Comparison of ENCODE assay signal across 7 mouse cellular contexts in genomic region chr17:47508012-47508608, GRCm38 (mm10). TPM values are rescaled to one million over a fixed set of nuclear protein-coding genes. Genes with fewer than 3 reads are reported as not detected.
DNase-seq lines count a peak whose midpoint lies in the region; ATAC-seq and TF ChIP-seq lines count a peak whose summit lies in the region.

No protein-coding gene starts in this region.

- H3K4me1 ChIP-seq in MEL (ENCODE audit: control insufficient read depth in 1 of 2, insufficient read depth in 2 of 2, low read length in 2 of 2): peaks cover 8 to 50% of the 10 kb centered on the region in 2 experiments; a peak in 3 of 4 replicates

- peak in 1 of 2 experiments; percentile 51; a peak in 2 of 4 replicates for TF ChIP-seq POLR2A in MEL (IDR thresholded peaks at IDR 0.05; ENCODE audit: control insufficient read depth in 1 of 2, insufficient read depth in 1 of 2, low read depth in 1 of 2, low read length in 2 of 2, poor library complexity in 1 of 2)

- DNase-seq in MEL (ENCODE audit: low read depth, low spot score): peak; percentile 99
- DNase-seq in adrenal gland, postnatal 4 days (ENCODE audit: low spot score in 2 of 2): peak; percentile 67 to 84
- DNase-seq in gastrocnemius, adult 2 months: peak; percentile 93
- peak; percentile 99 for DNase-seq in induced T-regulatory cell, adult 2 months (ENCODE audit: low read depth)
- peak; percentile 72 to 88 for DNase-seq in left cerebral cortex, adult 8-10 months (ENCODE audit: low spot score in 2 of 2)
- DNase-seq in splenic B cell, adult 2 months (ENCODE audit: low read depth, low spot score): peak; percentile 96

- peaks cover 0 to 21% of the 10 kb centered on the region in 2 experiments; a peak in 2 of 4 replicates for H3K36me3 ChIP-seq in MEL (ENCODE audit: control insufficient read depth in 1 of 2, insufficient read depth in 2 of 2, low read length in 2 of 2)
- H3K36me3 ChIP-seq in splenic B cell, adult 2 months (ENCODE audit: control insufficient read depth, insufficient read depth, low read length, poor library complexity, severe bottlenecking): no peaks in the 10 kb centered on the region

- no peaks in the 10 kb centered on the region for H3K27me3 ChIP-seq in MEL (ENCODE audit: control insufficient read depth in 1 of 2, insufficient read depth in 2 of 2, low read length in 2 of 2)
- H3K27me3 ChIP-seq in splenic B cell, adult 2 months (ENCODE audit: control insufficient read depth, insufficient read depth, low read length, poor library complexity, severe bottlenecking): no peaks in the 10 kb centered on the region

- ATAC-seq in megakaryocyte, adult 5-6 weeks (ENCODE audit: poor library complexity, severe bottlenecking): peak; percentile 65

- H3K4me3 ChIP-seq in MEL (ENCODE audit: control insufficient read depth in 1 of 2, insufficient read depth in 1 of 2, low read depth in 2 of 2, low read length in 2 of 2): peak overlapping the region; percentile 58 to 69
- H3K4me3 ChIP-seq in gastrocnemius, adult 2 months: peak overlapping the region; percentile 67

- no peak for TF ChIP-seq CTCF in MEL (IDR thresholded peaks at IDR 0.05 in 2 of 3, conservative IDR thresholded peaks at IDR 0.05 in 1 of 3; ENCODE audit: control insufficient read depth in 1 of 3, insufficient read depth in 1 of 3, low read depth in 2 of 3, low read length in 3 of 3, poor library complexity in 1 of 3, severe bottlenecking in 1 of 3)
- no peak for TF ChIP-seq CTCF in gastrocnemius, adult 2 months (IDR thresholded peaks at IDR 0.05)

- peak in 1 of 2 experiments; percentile 73; a peak in 3 of 4 replicates for TF ChIP-seq EP300 in MEL (IDR thresholded peaks at IDR 0.05; ENCODE audit: low read depth in 1 of 2, low read length in 2 of 2)

- TF ChIP-seq RAD21 in MEL (IDR thresholded peaks at IDR 0.05; ENCODE audit: low read depth, low read length): no peak

- H3K27ac ChIP-seq in MEL (ENCODE audit: control insufficient read depth, low read depth, low read length): peak overlapping the region; percentile 99
- H3K27ac ChIP-seq in gastrocnemius, adult 2 months: peak overlapping the region; percentile 91

- intact Hi-C loops in gastrocnemius, adult 2 months (cut with DNase I): loop anchor here (5.0 kb wide), 1 partner anchor 184 kb away; the partner anchor contains the start of genes Gm21981 and Prickle4

- H3K9ac ChIP-seq in MEL (ENCODE audit: control insufficient read depth, low read depth, low read length, poor library complexity, severe bottlenecking): peak overlapping the region; percentile 74

- H3K9me3 ChIP-seq in MEL (replicated peaks; ENCODE audit: insufficient read depth, low read length): no peaks in the 10 kb centered on the region

- H3K79me2 ChIP-seq in MEL (ENCODE audit: control insufficient read depth, insufficient read depth, low read length, poor library complexity): no peaks in the 10 kb centered on the region; the same call in 1 of the 2 replicates

TF ChIP-seq in MEL, 35 proteins besides CTCF, POLR2A, EP300 and RAD21:
- TF ChIP-seq HCFC1 (IDR thresholded peaks at IDR 0.05; ENCODE audit: low read depth, low read length) (peak; percentile 70), RCOR1 (IDR thresholded peaks at IDR 0.05; ENCODE audit: low read depth, low read length) (0 out of 2 replicates have a peak, but pooled peaks have one; percentile 21), MAFK (IDR thresholded peaks at IDR 0.05; ENCODE audit: borderline replicate concordance, low read depth, low read length) (no peak), MXI1 (IDR thresholded peaks at IDR 0.05; ENCODE audit: low read depth, low read length) (peak; percentile 93), MAX (IDR thresholded peaks at IDR 0.05; ENCODE audit: low read length) (peak; percentile 75), ZKSCAN1 (IDR thresholded peaks at IDR 0.05; ENCODE audit: low read depth, low read length) (no peak; the same call in none of the 2 replicates), UBTF (IDR thresholded peaks at IDR 0.05; ENCODE audit: borderline replicate concordance, insufficient read depth, low read depth, low read length) (no peak), TAL1 (IDR thresholded peaks at IDR 0.05; ENCODE audit: low read length) (no peak), JUND (IDR thresholded peaks at IDR 0.05; ENCODE audit: low read depth, low read length) (no peak), POLR2AphosphoS5 (IDR thresholded peaks at IDR 0.05; ENCODE audit: borderline replicate concordance, low read depth, low read length) (no peak), SIN3A (IDR thresholded peaks at IDR 0.05; ENCODE audit: low read length) (peak; percentile 98), MYB (IDR thresholded peaks at IDR 0.05; ENCODE audit: low read depth, low read length) (no peak), POLR2AphosphoS2 (IDR thresholded peaks at IDR 0.05; ENCODE audit: low read length) (no peak), NELFE (IDR thresholded peaks at IDR 0.05; ENCODE audit: low read depth, low read length) (no peak; the same call in 1 of the 2 replicates), E2F4 (IDR thresholded peaks at IDR 0.05; ENCODE audit: borderline replicate concordance, low read depth, low read length) (no peak), KAT2A (conservative IDR thresholded peaks at IDR 0.05; ENCODE audit: low read depth, low read length) (no peak), TBP (IDR thresholded peaks at IDR 0.05; ENCODE audit: low read depth, low read length) (peak; percentile 71), ELF1 (IDR thresholded peaks at IDR 0.05; ENCODE audit: low read depth, low read length) (peak; percentile 7; the same call in 1 of the 2 replicates), NRF1 (IDR thresholded peaks at IDR 0.05; ENCODE audit: insufficient read depth, low read depth, low read length, poor library complexity, severe bottlenecking) (peak; percentile 90), GATA1 (IDR thresholded peaks at IDR 0.05; ENCODE audit: low read depth, low read length) (0 out of 2 replicates have a peak, but pooled peaks have one; percentile 31), ZMIZ1 (IDR thresholded peaks at IDR 0.05; ENCODE audit: low read depth, low read length) (no peak), USF2 (IDR thresholded peaks at IDR 0.05; ENCODE audit: borderline replicate concordance in 1 of 2, insufficient read depth in 1 of 2, low read depth in 1 of 2, low read length in 2 of 2) (peak in 1 of 2 experiments; percentile 61; a peak in 2 of 4 replicates), TCF12 (IDR thresholded peaks at IDR 0.05; ENCODE audit: low read depth, low read length) (peak; percentile 10; the same call in 1 of the 2 replicates), SMC3 (IDR thresholded peaks at IDR 0.05; ENCODE audit: low read depth, low read length) (no peak), USF1 (IDR thresholded peaks at IDR 0.05; ENCODE audit: low read depth, low read length) (peak; percentile 93), BHLHE40 (IDR thresholded peaks at IDR 0.05; ENCODE audit: borderline replicate concordance, low read depth, low read length) (no peak), ZC3H11A (IDR thresholded peaks at IDR 0.05; ENCODE audit: low read depth, low read length) (no peak), MAZ (IDR thresholded peaks at IDR 0.05; ENCODE audit: low read depth, low read length) (peak; percentile 81; the same call in 1 of the 2 replicates), ETS1 (IDR thresholded peaks at IDR 0.05; ENCODE audit: low read depth, low read length) (peak; percentile 96), CHD2 (IDR thresholded peaks at IDR 0.05; ENCODE audit: low read length) (no peak), MYC (IDR thresholded peaks at IDR 0.05; ENCODE audit: low read depth, low read length) (peak; percentile 42; the same call in 1 of the 2 replicates)

RNA-seq across cellular contexts. Expression of gene Ccnd3, which starts 3.3 kb away (rescaled TPM):
- 143 TPM in 2 replicates for total RNA-seq in MEL (2012; rRNA removed)
- 100 to 1,000 TPM in 1 of 2 experiments, not detected in 1; 568 TPM for polyA plus RNA-seq in MEL (2012; ENCODE audit: insufficient read depth in 1 of 2, insufficient read length in 2 of 2, low read depth in 1 of 2, low replicate concordance in 2 of 2, missing spikeins in 1 of 2)
- 100 to 1,000 TPM; 198 to 200 TPM for total RNA-seq in adrenal gland, postnatal 4 days (2021)
- 10 to 100 TPM; 18.7 to 25.8 TPM for total RNA-seq in gastrocnemius, adult 2 months (2021)
- total RNA-seq in left cerebral cortex, adult 8-10 months (2022): 10 to 100 TPM; 28.2 to 33.4 (median 30.8) TPM
- total RNA-seq in megakaryocyte, adult 5-6 weeks (2015): 315 and 324 TPM in 2 replicates
- 155 and 184 TPM in 2 replicates for total RNA-seq in megakaryocyte, adult 5-6 weeks (2017)

RNA-seq across cellular contexts. Expression of gene Taf8, which starts 6.0 kb away (rescaled TPM):
- total RNA-seq in MEL (2012; rRNA removed): 14.4 and 15.2 TPM in 2 replicates
- polyA plus RNA-seq in MEL (2012; ENCODE audit: insufficient read depth in 1 of 2, insufficient read length in 2 of 2, low read depth in 1 of 2, low replicate concordance in 2 of 2, missing spikeins in 1 of 2): 10 to 100 TPM in 1 of 2 experiments, not detected in 1; 25.7 TPM
- total RNA-seq in adrenal gland, postnatal 4 days (2021): 10 to 100 TPM; 31.7 to 38.1 TPM
- 10 to 100 TPM; 13.0 to 14.1 TPM for total RNA-seq in gastrocnemius, adult 2 months (2021)
- 10 to 100 TPM; 17.6 to 22.3 (median 19.1) TPM for total RNA-seq in left cerebral cortex, adult 8-10 months (2022)
- total RNA-seq in megakaryocyte, adult 5-6 weeks (2015): 16.3 and 19.3 TPM in 2 replicates
- 44.0 and 57.5 TPM in 2 replicates for total RNA-seq in megakaryocyte, adult 5-6 weeks (2017)

Comparison
In these comparisons a context has a peak if more than half of its experiments do, and no peak if none do; other contexts are left out.
1. Peak in every context shown above with its lines: DNase-seq, ATAC-seq, H3K4me3 ChIP-seq and H3K27ac ChIP-seq.